Mouse (Mus musculus) c-Kit-positive CD71-positive TER-119-negative erythroid progenitor cells, embryonic 14.5 days (primary cell): ENCODE results near the gene Cbx4.

ENCODE experiments used
- DNase-seq: peaks from one replicate; pipeline ENCODE4 v3.0.0-alpha.2; 2013; ENCODE audit warnings: low read depth

The Cbx4 gene

GRCm38 (mm10) chr11:119041325-119041716 is 44.7 kb downstream of the Cbx4 start:
- DNase-seq, result no peak

DNA sequence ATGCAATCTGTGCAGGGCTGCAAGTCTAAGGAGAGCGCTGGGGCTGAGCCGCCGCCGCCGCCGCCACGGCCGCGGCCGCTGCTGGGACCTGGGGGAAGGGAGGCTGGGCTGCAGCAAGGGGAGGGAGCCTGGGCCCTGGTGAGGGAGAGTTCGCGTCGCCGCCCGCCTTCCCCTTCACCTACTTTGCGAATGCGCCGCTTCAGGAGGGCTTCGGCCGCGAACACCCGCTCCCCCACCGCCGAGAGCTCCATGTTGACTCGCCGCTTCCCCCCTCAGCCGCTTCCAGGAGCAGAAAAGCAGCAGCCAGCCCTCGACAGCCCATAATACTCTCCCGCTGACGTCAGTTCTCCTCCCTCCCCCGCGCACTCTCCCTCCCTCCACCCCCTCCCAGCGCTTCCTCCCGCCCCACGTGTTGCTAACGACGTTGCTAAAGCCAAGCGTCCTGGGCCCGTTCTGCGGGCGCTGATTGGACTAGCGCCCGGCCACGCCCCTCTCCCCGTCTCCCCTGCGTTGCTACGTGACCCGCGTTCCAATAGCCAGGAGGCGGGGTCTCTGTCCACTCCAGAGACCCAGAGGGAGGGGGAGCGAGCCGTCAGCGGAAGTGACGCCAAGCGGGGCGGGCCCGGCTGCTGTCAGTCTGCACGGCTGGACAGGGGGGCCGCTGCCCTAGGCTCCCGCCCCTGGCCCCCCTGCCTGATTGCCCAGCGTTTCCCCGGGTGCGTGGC is 45.3 kb downstream of the Cbx4 start, which contains the start of gene Cbx8:
Gene Cbx8, minus strand, starts transcription at position 370 of the 725 bp plus-strand sequence.
- peak; percentile 96 for DNase-seq

DNA sequence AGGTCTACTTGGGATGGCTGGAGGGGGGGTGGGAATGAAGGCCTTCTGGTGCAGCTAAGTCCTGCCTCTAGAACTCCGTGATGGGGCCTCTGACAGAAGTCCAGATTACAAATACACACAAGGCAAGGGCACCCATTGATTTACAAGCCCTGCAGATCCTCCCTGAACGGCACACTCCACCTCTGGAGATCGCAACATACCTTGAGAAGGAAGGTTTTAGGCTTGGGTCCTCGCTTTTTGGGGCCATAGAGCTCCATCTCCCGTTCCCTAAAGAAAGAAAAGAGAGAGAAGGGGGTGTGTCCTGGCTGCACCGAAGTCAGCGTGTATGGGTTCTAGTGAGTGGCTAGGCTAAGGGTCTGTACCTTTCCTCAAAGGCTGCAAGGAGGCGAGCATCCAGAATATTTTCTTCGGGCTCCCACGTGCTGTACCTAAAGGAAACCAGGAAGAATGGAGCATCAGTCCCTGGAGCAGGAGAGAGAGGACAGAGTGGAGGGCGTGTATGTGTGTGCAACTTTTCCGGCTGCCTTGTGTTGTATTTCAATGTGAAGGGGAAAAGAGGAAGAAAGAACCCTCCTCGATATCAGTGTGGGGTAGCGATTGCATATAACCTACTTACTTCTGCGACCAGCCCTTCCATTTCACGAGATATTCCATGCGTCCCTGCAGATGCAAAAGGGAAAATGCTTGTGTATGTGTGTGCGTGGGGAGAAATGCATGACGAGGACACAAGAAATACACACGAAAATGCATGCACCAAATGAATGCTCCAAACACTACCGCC is 46.1 kb downstream of the Cbx4 start:
- DNase-seq, result no peak

DNA sequence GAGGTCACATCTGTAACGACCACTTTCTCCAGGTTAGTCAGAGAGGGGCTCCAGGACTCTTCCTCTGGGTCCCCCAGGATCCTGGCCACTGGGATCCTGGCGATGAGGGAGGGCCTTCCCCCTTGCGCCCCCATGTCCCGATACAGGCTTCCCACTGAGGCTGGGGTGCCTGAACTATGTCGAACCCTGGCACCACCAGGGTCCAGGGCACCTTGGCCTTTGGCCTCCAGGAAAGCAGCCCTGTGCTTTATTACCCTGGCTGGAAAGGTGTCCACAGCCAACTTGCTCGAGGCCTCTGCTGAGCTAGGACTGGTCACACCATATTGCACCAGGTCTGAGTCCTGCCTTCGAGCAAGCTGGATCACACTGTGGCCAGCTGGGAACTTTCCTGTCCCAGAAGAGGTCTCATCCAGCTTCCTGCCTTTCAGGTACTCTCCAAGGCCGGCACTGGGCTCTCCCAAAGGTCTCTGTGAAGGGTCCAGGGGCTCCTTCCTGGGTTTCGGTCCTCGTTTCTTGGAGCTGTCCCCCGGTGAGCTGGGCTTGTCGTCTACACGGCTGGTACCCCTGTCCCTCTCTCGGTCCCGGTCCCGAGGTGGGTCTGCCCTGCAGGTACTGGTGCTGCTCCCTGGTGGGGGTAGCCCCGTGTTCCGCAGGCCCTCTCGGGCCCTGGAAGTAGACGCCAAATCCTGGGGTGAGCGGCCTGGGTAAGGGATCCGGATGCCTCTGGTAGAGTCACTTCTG is 47.1 kb downstream of the Cbx4 start:
- no peak for DNase-seq

GRCm38 (mm10) chr11:119037780-119038401 is 48.1 kb downstream of the Cbx4 start:
- DNase-seq, result no peak

DNA sequence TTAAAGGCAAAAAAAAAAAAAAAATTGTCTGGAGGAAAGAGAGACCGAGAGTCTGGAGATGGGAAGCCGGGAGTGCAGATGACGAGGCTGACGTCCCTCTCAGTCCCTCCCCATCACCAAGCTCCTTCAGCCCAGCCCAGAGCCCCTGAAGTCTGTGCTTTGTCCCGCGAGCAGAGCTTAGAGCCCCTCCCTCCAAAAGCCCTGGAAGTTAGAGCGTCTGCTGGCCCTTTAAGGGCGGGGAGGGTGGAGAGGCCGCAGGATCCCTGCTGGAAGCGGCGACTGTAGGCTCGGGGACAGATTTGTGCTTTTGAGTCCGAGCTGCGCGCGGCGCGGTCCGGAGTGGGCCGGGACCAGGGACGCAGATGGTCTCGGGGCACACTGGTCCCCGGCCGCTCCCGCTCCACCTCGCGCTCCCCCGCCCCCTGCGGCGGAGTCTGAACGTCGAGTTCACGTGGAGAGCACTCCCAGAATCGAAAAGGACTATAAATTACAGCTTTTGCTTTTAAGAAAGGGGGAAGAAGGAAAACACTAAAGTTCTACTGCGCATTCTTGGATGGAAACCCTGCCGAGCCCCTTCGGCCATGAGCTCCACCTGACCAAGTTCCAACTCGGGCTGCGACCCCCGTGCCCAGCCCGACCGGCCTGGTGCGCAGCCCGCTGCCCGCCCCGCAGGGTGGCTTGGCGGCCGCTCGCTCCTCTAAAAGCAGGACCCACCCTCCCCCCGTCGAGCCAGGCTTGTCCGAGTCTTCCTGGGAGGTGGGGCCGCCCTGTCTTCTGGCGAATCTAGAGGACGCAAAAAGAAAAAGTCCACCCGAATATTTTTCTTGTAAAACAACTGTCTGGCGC is 48.9 kb downstream of the Cbx4 start:
- no peak for DNase-seq

GRCm38 (mm10) chr11:119036447-119036846 is 49.6 kb downstream of the Cbx4 start:
- DNase-seq, result no peak

GRCm38 (mm10) chr11:119035686-119036165 is 50.3 kb downstream of the Cbx4 start:
- DNase-seq, result no peak

DNA sequence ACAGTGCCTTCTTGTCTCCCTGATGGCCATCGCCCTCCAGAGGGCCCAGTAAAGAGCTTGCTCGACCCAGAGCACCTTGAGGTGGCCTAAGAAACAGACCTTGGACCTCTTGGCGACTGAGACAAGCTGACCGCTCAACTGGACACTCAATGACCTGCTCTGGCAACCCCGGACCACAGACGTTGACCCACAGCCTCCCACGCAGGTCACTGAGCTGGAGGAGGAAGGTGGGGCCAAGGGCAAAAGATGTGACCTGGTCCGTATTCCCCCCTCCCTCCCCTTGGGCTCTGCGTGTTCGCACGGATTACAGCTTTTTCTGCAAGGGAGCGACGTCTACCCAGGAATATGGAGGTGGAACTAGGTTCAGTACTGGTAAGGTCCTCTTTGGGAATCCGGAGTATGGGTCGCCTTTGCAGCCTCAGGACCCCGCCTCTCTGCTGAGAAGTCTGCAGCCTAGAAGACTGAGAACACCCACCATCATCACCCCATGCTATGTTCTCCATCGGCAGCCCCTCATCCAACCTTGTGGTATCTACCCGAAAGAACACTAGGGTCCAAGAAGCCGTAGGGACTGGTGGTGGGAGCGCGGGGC is 50.8 kb downstream of the Cbx4 start:
- DNase-seq, result no peak

DNA sequence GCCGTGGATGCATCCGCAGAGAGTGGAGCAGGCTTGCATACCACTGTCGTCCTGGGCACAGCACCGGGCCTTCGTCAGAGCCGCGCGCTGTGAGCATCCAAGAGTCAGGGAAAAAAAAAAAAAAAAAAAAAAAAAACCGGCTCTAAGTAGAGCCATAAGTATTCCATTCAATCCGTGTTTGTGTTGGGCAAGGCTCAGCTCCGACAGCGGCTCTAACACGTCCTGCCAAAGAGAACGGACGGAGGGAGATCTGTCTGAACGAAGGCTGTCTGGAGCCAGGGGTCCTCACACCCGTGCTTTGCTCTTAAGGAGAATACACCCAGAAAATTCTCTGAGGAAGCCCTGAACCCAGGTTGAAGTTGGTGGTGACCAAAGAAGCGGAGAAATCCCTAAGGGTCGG is 51.4 kb downstream of the Cbx4 start:
- no peak for DNase-seq

DNA sequence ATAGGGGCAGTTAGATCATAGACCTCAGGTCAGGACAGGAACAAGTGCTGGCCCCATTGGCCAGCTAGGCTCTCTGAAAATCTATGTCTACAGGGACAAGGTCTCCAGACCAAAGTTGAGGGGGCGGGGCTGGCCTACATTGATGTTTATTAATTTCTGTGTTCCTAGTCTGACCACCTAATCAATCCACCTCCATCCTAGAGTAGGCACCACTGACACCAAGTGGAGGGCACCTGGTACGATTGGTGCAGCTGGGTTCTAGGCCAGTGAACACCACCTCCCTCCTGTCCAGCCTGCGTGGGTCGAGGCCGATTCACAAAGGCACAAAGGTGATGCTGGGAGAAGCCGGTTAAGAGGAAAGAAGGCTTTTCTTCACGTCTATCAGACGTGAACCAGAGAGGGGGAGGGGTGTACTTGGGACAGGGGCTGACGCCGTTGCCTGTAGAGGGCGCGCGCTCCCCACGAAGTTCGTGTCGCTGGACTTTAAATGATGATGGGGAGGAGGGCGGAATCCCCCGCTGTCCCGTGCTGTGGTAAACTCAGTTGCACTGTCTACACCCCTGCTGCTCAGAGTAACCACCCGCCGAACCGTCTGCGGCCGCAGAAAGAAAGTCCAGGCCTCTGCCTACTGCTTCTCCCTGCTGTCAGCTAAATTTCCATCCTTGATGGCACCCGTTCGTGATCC is 52.0 kb downstream of the Cbx4 start:
- peak; percentile 39 for DNase-seq
